Mouse (Mus musculus) Patski (cell line): Measurements from ENCODE around the gene Tmco5. TPM values are rescaled to one million over a fixed set of nuclear protein-coding genes. Genes with fewer than 3 reads are reported as not detected.

Experiments
- ATAC-seq: fragments of 100-300 bp; one replicate; pipeline ENCODE4 v1.8.0; 2021
- CTCF ChIA-PET: fragments of 350-600 bp; sonication (Branson Sonifier 250); formaldehyde crosslinking; loops from one replicate; lab custom pipeline; 2022; ENCODE audit warnings: inconsistent platforms; lab: Charles Lee
- POLR2A ChIA-PET: fragments of 350-600 bp; sonication (Branson Sonifier 250); formaldehyde crosslinking; loops from one replicate; lab custom pipeline; 2022; ENCODE audit warnings: antibody characterized with exemption, inconsistent platforms; lab: Charles Lee
- DNase-seq: peaks from one replicate; pipeline ENCODE4 v3.0.0-alpha.2; 2011; ENCODE audit warnings: low read depth, low spot score
- H3K27me3 ChIP-seq: fragments of 371-371 bp; one replicate; pipeline ENCODE4 v1.5.1; 2021
- CTCF ChIP-seq: fragments of 100-300 bp; IDR thresholded peaks from one replicate; pipeline ENCODE4 v1.5.1; 2021
- in situ Hi-C: fragments of 300-500 bp; cut with MboI; formaldehyde crosslinking; loops from 3 replicates; pipeline ENCODE4 v1.11.1; 2018; ENCODE audit warnings: low pct_unique_long_range_greater_than_20kb, mixed read lengths
- polyA plus RNA-seq: library from polyadenylated mRNA; unstranded; gene quantifications from one replicate; pipeline ENCODE4 v1.2.3, GENCODE M21; 2021

Tmco5 gene
- not detected for polyA plus RNA-seq

DNA sequence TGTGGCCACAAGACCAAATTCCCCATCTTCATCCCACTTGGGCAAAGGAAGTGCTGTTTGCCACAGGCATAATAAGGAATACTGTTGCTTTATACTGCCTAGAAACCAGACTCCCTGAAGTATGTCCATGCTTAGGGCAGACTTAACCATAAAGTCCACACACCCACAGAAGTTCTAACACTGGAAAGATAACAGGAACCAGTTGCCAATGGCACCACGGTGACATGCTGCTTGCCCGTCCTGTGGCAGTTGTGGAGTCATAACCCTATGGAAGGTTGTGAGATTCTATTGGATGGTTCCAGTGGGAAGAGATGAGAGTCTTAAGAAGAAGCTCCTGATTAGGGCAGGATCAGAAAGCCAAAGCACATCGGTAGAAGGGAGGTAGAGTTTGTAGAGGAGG is at the start of gene Tmco5:
TSS of gene Tmco5 (plus strand) at position 301 of the 400 bp plus-strand sequence.
- H3K27me3 ChIP-seq: peaks cover 6% of the 10 kb centered on the region
- CTCF ChIA-PET: no interaction called here
- in situ Hi-C loops: no loop called here
- DNase-seq: no peak
- POLR2A ChIA-PET: no interaction called here
- TF ChIP-seq CTCF: no peak
- ATAC-seq: no peak

- H3K27me3 ChIP-seq: no peaks in the 10 kb centered on the region
- TF ChIP-seq CTCF: no peak
- CTCF ChIA-PET: no interaction called here
- POLR2A ChIA-PET: no interaction called here
- DNase-seq (no peak), ATAC-seq (no peak)
- in situ Hi-C loops: no loop called here
These were observed 46.6 kb upstream of the Tmco5 start for GRCm38 (mm10) chr2:116831863-116832262.

GRCm38 (mm10) chr2:116837829-116838228 is 40.7 kb upstream of the Tmco5 start:
- TF ChIP-seq CTCF: no peak
- in situ Hi-C loops: no loop called here
- ChIA-PET CTCF (interaction anchor here (0.9 to 2.0 kb wide), 10 partner anchors 10 to 732 kb away, joined by 3 to 11 read pairs (median 3); no protein-coding TSS in a partner anchor), POLR2A (interaction anchor here (0.6 to 0.7 kb wide), 2 partner anchors 51 to 313 kb away, joined by 3 to 5 read pairs; no protein-coding TSS in a partner anchor)
- peak; percentile 40 for ATAC-seq
- DNase-seq: peak; percentile 53
- H3K27me3 ChIP-seq: peaks cover 4% of the 10 kb centered on the region

GRCm38 (mm10) chr2:116838538-116839197 is 39.8 kb upstream of the Tmco5 start:
- ChIA-PET POLR2A (no interaction called here), CTCF (interaction anchor here (1.0 to 2.0 kb wide), 8 partner anchors 9 to 733 kb away, joined by 3 to 11 read pairs (median 4); no protein-coding TSS in a partner anchor)
- in situ Hi-C loops: no loop called here
- ATAC-seq (peak; percentile 94), DNase-seq (peak; percentile 73)
- H3K27me3 ChIP-seq: peaks cover 4% of the 10 kb centered on the region
- peak; percentile 82 for TF ChIP-seq CTCF

DNA sequence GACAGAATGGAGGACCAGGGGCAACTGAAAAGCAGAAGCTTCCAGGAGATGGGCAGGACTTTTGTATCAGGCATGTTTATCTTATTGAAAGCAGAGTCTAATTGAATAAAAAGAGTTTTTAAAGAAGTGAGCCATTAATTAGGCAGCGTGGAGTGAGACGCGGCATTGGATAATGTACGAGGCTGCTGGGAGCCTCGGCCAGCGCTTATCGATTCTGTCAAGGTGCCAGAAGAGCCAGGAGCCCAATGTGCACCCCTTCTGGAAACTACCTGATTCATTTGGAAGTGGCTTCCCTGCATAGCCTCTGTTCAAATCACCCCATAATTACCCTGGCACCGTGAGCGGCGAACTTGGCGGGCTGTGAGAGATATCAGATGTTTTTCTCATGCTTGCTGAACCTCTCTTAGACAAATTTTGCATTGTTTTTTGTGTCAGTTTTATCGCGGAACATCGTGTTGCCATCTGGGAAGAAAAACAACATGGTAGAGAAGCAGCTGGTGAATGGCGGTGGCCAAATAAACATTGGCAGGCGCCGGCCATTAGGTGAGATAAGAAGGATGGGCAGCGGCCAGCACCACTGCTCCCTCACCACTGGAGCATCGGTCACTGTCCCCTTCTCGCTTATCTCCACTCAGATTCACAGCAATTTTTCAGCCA is 28.4 kb upstream of the Tmco5 start:
- ATAC-seq: no peak
- ChIA-PET POLR2A (no interaction called here), CTCF (no interaction called here)
- in situ Hi-C loops: no loop called here
- DNase-seq: no peak
- no peaks in the 10 kb centered on the region for H3K27me3 ChIP-seq
- TF ChIP-seq CTCF: no peak

DNA sequence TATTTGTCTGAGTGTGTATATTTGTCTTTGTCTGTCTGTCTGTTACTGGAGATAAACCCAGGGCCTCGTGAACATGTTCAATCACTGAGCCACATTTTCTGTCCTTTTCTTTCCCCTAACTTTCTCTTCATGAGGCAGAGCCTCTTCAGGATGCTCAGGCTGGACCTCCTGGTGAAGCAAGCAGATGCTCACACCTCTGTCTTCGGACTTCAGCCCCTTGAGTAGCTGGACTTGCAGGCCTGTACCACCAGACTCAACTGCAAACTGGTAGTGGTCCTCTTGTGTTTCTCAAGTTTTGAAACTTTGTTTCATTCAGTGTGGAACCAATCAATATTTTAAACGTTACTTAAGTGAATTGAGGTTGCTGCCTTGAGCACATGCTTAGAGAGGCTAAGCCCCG is 27.1 kb upstream of the Tmco5 start:
- CTCF ChIA-PET: no interaction called here
- ATAC-seq (no peak), DNase-seq (no peak)
- POLR2A ChIA-PET: no interaction called here
- in situ Hi-C loops: no loop called here
- TF ChIP-seq CTCF: no peak
- no peaks in the 10 kb centered on the region for H3K27me3 ChIP-seq

DNA sequence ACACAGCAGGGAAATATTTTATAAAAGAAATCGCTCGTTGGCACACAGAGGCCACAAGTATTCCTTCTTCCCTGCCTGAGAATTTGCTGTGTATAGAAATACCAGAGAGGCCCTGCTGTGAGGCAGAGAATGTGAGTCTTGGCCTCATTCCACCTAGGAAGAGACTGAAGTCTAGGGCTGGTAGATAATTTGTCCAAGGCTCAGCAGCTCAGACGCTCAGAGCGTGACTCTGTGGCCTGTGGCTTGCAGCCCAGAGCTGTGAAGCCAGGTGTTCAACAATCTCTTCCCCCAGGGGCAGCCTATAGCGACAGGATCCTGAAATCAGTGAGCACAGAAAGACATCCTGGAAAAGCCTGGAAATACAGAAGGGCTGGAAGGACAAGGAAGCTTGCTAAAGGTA is 26.2 kb upstream of the Tmco5 start:
- ATAC-seq (peak; percentile 93), DNase-seq (peak; percentile 82)
- ChIA-PET CTCF (interaction anchor here (1.3 to 2.2 kb wide), 2 partner anchors 14 to 15 kb away, joined by 3 to 5 read pairs; no protein-coding TSS in a partner anchor), POLR2A (interaction anchor here (0.5 kb wide), 1 partner anchor 29 kb away, joined by 3 read pairs; no protein-coding TSS in a partner anchor)
- in situ Hi-C loops: no loop called here
- no peaks in the 10 kb centered on the region for H3K27me3 ChIP-seq
- no peak for TF ChIP-seq CTCF

DNA sequence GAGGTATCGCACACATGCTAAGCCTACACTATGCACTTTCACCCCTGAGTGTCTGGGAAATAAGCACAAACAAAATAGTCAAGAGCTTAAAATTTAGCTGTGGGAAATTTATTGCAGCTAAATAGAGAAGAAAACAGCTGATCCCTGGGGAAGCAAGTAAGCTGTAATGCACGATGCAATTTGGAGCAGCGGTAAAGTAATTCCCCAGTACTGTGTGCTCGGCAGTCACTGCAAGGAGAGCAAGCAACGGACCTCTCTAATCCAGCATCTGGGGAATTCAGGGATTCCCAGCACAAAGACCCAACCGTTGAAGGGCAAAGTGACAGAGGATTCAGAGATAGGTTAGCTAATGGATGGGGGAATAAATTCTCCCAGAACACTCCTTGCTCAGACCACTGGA is 19.8 kb upstream of the Tmco5 start:
- ATAC-seq: no peak
- in situ Hi-C loops: no loop called here
- ChIA-PET CTCF (interaction anchor here (1.4 kb wide), 1 partner anchor 85 kb away, joined by 3 read pairs; no protein-coding TSS in a partner anchor), POLR2A (no interaction called here)
- no peak for DNase-seq
- H3K27me3 ChIP-seq: no peaks in the 10 kb centered on the region
- no peak for TF ChIP-seq CTCF

DNA sequence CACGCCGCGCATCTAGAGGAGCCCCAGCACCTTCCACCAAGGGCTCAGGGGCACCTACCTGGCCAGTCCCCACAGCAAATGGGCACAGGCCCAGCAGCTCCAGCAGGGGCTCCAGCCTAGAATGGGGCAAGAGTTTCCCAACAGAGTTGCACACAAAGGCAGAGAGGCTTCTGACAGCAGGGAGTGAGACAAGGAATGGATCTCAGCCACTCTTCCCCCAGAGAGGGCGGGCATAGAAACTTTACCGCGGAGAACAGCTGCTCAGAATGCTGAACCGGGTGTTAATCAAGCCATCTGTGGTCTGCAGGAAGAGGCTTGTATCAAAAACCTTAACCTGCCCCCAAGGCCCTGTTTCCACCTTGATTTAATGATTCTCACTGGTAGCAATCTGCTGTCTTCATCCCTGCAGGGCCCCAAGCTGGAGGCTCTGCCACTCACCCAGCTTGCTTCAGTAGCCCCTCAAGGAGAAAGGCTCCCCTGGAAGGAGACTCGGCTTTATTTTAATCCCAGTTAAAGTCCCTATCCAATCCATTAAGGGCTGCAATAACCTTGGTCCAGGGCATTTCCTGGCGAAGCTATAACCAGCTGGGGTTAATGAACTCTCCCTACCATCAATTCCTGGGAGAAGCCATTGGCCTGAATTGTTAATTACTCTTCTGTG is 1.4 kb upstream of the Tmco5 start:
- H3K27me3 ChIP-seq: peaks cover 6% of the 10 kb centered on the region
- in situ Hi-C loops: no loop called here
- no peak for ATAC-seq
- CTCF ChIA-PET: interaction anchor here (1.0 kb wide), 1 partner anchor 8 kb away, joined by 3 read pairs; no protein-coding TSS in a partner anchor
- POLR2A ChIA-PET: no interaction called here
- no peak for TF ChIP-seq CTCF
- no peak for DNase-seq

- no peak for TF ChIP-seq CTCF
- CTCF ChIA-PET: no interaction called here
- H3K27me3 ChIP-seq: peaks cover 11% of the 10 kb centered on the region
- in situ Hi-C loops: no loop called here
- POLR2A ChIA-PET: no interaction called here
- DNase-seq (no peak), ATAC-seq (no peak)
These were observed 1.2 kb downstream of the Tmco5 start for GRCm38 (mm10) chr2:116879730-116880129.
